Mouse (Mus musculus) embryo, embryonic 10.5 days (tissue): Measurements from ENCODE around the gene Srgap1.

Source experiments
- DNase-seq: peaks from one replicate; pipeline ENCODE4 v3.0.0-alpha.2; 2015; ENCODE audit warnings: low spot score

The Srgap1 gene

GRCm38 (mm10) chr10:121765174-121766057 lies 281.7 kb downstream of the Srgap1 start:
- DNase-seq = peak; percentile 72

DNA sequence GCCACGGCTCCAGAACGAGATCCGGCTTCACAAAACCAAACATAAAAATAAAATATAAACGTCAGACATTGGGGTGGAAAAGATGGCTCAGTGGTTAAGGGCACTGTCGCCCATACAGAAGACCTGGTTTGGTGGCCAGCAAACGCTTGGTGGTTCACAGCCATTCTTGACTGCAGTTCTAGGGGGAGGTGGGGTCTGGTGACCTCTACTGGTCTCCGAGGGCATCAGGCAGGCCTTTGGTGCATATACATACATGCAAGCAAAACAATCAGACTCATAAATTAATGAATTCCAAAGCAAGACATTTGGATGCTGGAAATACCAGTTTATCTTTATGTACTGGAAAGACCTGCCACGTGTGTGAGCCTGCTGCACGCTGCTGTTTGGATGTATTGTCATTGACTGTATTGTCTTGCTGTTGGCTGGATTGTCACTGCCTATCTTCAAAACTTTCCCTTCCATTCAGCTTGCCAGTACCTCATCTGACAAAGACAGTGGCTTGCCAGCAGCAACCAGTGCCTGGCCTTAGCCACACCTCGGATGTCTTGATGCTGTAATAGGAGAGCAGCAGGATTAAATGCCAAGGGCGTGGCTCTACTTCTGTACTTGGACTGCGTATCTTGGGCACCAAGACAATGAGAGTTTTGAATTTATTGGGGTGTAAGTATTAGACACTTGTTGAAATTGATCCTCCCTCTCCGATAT lies 282.5 kb downstream of the Srgap1 start:
- no peak for DNase-seq

GRCm38 (mm10) chr10:121763191-121763590 lies 283.9 kb downstream of the Srgap1 start:
- DNase-seq = no peak

DNA sequence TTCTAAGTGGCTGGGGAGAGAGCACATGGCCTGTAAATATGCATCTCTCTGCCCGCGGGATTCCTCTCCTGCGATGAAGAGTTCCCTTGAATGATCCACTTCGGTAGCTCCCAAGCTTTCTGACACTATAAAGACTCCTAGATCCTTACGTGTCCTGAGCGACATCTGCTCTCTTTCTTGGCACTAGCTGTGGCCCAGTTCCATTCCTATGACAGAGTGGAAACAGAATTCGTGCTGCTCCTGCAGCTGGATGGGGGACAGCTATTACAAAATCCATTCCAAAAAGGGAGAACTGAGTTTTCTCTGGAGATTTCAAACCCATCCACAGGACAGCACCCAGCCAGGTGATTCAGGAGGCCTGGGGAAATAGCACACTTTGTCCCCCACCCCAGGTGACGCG lies 285.0 kb downstream of the Srgap1 start:
- DNase-seq = no peak

GRCm38 (mm10) chr10:121759095-121759494 lies 288.0 kb downstream of the Srgap1 start:
- DNase-seq = peak; percentile 37

DNA sequence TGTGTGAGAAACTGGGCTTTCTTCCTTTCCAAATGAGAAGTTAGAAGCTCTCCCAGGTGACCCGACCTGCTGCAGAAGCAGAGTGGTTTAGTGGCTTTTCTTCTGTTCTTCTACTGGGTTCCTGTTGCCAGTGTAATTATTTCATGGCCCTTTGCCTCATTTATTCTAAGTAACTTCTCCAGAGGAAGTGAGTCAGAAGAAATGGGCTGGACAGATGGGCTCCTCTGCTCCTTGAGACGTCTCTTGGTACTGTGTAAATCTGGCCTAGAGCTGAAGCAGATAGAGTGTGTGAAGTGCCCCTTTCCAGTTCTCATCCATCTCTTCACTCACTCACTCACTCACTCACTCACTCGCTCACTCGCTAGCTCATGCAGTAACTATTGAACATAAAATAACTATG lies 290.4 kb downstream of the Srgap1 start:
- DNase-seq = no peak

- no peak for DNase-seq
Observed at GRCm38 (mm10) chr10:121755822-121756221, 291.3 kb downstream of the Srgap1 start.

- no peak for DNase-seq
Observed at GRCm38 (mm10) chr10:121754237-121754636, 292.9 kb downstream of the Srgap1 start.

- no peak for DNase-seq
Observed at GRCm38 (mm10) chr10:121750175-121750574, 296.9 kb downstream of the Srgap1 start.

DNA sequence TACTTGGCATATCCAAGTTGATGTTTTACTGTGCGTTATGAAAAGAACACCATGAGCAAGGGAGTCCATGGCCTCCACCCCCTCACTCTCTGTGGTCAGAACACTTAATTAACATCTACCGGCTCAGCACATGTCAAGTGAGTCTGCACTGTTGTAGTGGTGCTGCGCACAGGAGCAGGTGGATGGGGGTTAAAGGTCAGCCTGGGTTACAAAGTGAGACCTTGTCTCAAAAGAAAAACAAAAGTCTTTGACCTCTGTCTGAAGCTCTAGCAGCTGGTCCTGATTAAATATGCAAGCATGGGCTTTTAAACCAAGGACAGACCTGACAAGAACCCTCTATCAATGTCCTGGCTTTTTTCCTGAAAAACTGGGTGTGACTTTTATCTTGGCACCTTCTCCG lies 304.8 kb downstream of the Srgap1 start:
- peak; percentile 65 for DNase-seq

- peak; percentile 87 for DNase-seq
Observed at GRCm38 (mm10) chr10:121739548-121740505, 307.3 kb downstream of the Srgap1 start, which contains the start of gene BC048403. TSS of gene BC048403 (plus strand) at chr10:121739937.

- DNase-seq = no peak
Observed at GRCm38 (mm10) chr10:121737256-121737655, 309.9 kb downstream of the Srgap1 start.

DNA sequence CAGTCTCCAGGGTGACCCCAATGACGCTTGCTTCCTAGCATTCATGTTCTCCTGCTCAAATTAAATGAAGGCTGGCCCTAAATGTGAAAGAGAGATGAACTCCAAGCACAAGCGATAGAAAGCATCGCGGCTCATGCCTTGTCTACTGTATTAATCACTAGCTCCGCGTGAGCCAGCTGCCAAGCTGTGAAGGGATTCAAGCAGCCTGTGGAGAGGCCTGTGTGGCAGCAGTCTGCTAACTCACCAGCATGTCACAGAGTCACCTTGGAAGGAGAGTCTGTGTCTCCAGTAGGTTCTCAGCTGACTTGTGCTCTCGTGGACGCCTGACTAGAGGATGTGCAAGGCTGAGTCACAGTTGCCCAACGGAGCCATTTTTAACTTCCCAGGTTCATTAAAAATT lies 314.6 kb downstream of the Srgap1 start:
- DNase-seq = no peak

DNA sequence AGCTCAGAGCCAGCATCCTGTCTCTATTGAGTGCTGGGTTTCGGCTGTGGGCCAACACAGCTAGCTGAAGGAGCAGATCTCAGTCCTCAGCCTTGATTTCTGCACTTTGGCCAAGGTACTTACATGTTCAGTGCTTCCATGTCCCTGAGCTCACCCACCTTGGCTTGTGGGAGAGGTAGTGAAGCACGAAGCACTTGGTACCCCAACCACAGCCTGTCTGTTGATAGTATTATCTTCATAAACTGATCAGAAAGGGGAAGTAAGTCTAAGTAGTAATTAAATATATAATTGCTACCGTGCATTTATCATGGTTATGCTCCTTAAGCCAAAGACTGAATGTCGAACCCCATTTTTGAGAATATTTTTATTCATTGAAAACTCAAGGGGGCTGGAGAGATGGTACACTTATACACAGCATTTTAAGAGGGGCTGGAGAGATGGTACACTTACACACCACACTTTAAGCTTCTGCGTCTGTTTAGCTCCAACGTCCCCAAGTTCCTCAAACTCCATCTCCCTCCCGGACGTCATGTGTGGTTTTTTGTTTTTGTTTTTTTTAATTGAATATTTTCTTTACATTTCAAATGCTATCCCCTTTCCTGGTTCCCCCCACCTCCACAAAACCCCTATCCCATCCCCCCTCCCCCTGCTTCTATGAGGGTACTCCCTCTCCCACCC lies 315.9 kb downstream of the Srgap1 start:
- no peak for DNase-seq
